ENCODE assay signal across 13 mouse cellular contexts in the genomic region with DNA sequence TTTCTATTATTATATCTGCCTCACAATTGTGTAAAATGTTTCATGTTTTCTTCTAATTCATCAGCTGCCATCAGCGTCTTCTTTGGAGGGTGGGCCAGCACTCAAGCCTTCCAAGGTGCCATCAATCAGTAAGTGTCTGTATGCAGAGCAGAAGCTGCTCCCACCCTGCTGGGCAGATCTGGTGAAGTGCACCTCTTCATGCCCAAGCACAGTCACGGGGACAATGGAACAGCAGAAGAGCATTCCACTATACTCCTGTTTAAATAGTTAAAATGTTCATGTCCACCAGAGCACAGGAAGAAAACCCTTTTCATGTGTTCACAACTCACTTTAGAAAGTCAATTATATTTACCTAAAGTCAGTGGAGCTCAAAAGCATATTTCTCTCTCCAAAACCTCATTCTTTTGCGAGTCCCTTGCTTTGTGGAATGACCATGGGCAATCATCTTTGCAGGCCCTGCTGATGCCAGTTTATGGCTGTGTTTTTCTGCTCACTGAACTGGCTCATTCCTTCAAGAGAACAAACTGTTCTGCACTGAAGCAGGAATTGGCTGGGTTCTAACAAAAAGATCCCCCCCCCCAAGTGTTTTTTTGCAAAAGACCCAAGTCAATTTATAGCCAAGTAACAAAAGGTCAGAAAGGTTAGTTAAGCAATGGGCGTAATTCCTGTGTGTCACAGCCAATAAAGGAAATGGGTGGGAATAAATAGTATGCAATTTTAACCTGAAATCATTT.
DNase-seq lines count a peak whose midpoint lies in the region; ATAC-seq and TF ChIP-seq lines count a peak whose summit lies in the region.
"Had no signal": no experiment of that assay in that cellular context is flagged by ENCODE, and none has a peak within 500 bp of the region (broad histone marks: within the 10 kb centered on the region; RNA-seq: fewer than 3 reads in every experiment).

No protein-coding gene starts in this region.

- H3K27ac ChIP-seq in heart, embryonic 12.5 days (ENCODE audit: poor library complexity, severe bottlenecking) = no peak overlapping the region
- H3K27ac ChIP-seq in testis, adult 2 months (ENCODE audit: control insufficient read depth, insufficient read depth, low read depth, low read length) = peak overlapping the region; percentile 56
- peak overlapping the region; percentile 68 for H3K27ac ChIP-seq in kidney, embryonic 16.5 days (ENCODE audit: low read length)
- H3K27ac ChIP-seq in stomach, postnatal 0 days (replicated peaks) = peak overlapping the region; percentile 75
- H3K27ac ChIP-seq: forebrain, embryonic 12.5 days had no signal

- H3K27me3 ChIP-seq in heart, embryonic 12.5 days (replicated peaks) = no peaks in the 10 kb centered on the region
- H3K27me3 ChIP-seq in testis, adult 2 months (ENCODE audit: control insufficient read depth, insufficient read depth, low read length) = no peaks in the 10 kb centered on the region
- H3K27me3 ChIP-seq in kidney, embryonic 16.5 days (ENCODE audit: insufficient read depth, low read length) = no peaks in the 10 kb centered on the region
- no peaks in the 10 kb centered on the region for H3K27me3 ChIP-seq in stomach, postnatal 0 days (ENCODE audit: control insufficient read depth, insufficient read depth, low read length)
- H3K27me3 ChIP-seq: CH12.LX; forebrain, embryonic 12.5 days had no signal

- H3K4me1 ChIP-seq in heart, embryonic 12.5 days (replicated peaks) = peaks cover 12% of the 10 kb centered on the region
- H3K4me1 ChIP-seq in testis, adult 2 months (ENCODE audit: control insufficient read depth, insufficient read depth, low read length) = peaks cover 2% of the 10 kb centered on the region; the same call in 1 of the 2 replicates
- H3K4me1 ChIP-seq in kidney, embryonic 16.5 days (ENCODE audit: insufficient read depth, low read length) = peaks cover 16% of the 10 kb centered on the region
- peaks cover 3% of the 10 kb centered on the region; the same call in 1 of the 2 replicates for H3K4me1 ChIP-seq in stomach, postnatal 0 days (replicated peaks; ENCODE audit: control insufficient read depth, insufficient read depth)
- H3K4me1 ChIP-seq: forebrain, embryonic 12.5 days had no signal

- DNase-seq in heart, adult 18-20 months = peak; percentile 74 to 85
- no peak for DNase-seq in testis, postnatal 10 days (ENCODE audit: low spot score)
- no peak for DNase-seq in stomach, postnatal 0 days (ENCODE audit: low spot score)
- no peak for DNase-seq in right cerebral cortex, postnatal 10 days (ENCODE audit: low spot score in 2 of 2)
- DNase-seq in cerebellum, postnatal 36 days = no peak
- DNase-seq: cerebellum, postnatal 25 days; left cerebral cortex, postnatal 4 days had no signal

- no peak overlapping the region for H3K4me3 ChIP-seq in heart, embryonic 12.5 days
- no peak overlapping the region for H3K4me3 ChIP-seq in testis, adult 2 months (ENCODE audit: control insufficient read depth, low read depth, low read length)
- no peak overlapping the region for H3K4me3 ChIP-seq in kidney, embryonic 16.5 days (ENCODE audit: low read length)
- no peak overlapping the region for H3K4me3 ChIP-seq in stomach, postnatal 0 days (ENCODE audit: low read depth, low read length)
- H3K4me3 ChIP-seq: forebrain, embryonic 12.5 days had no signal

- no peaks in the 10 kb centered on the region for H3K9me3 ChIP-seq in heart, embryonic 12.5 days (replicated peaks)
- H3K9me3 ChIP-seq in kidney, embryonic 16.5 days (ENCODE audit: low read length) = no peaks in the 10 kb centered on the region
- no peaks in the 10 kb centered on the region for H3K9me3 ChIP-seq in stomach, postnatal 0 days (ENCODE audit: control insufficient read depth, low read length)
- H3K9me3 ChIP-seq: forebrain, embryonic 12.5 days had no signal

- no peak overlapping the region for H3K9ac ChIP-seq in heart, embryonic 12.5 days
- no peak overlapping the region for H3K9ac ChIP-seq in kidney, embryonic 16.5 days (replicated peaks; ENCODE audit: low read length)
- no peak overlapping the region for H3K9ac ChIP-seq in stomach, postnatal 0 days (ENCODE audit: low read length)
- H3K9ac ChIP-seq: forebrain, embryonic 12.5 days had no signal

- no peak for TF ChIP-seq CTCF in testis, adult 2 months (IDR thresholded peaks at IDR 0.05; ENCODE audit: control insufficient read depth, insufficient read depth, insufficient replicate concordance, low read depth, low read length)
- no peak for TF ChIP-seq CTCF in stomach, postnatal 0 days (IDR thresholded peaks at IDR 0.05; ENCODE audit: low read depth)

- no peak overlapping the region for H3K4me2 ChIP-seq in heart, embryonic 12.5 days
- no peak overlapping the region for H3K4me2 ChIP-seq in kidney, embryonic 16.5 days (replicated peaks; ENCODE audit: low read depth, low read length)
- H3K4me2 ChIP-seq in stomach, postnatal 0 days (replicated peaks; ENCODE audit: low read depth) = no peak overlapping the region
- H3K4me2 ChIP-seq: forebrain, embryonic 12.5 days had no signal

- H3K36me3 ChIP-seq in heart, embryonic 12.5 days = no peaks in the 10 kb centered on the region
- H3K36me3 ChIP-seq in testis, adult 2 months (ENCODE audit: control insufficient read depth, insufficient read depth, low read length) = no peaks in the 10 kb centered on the region
- no peaks in the 10 kb centered on the region for H3K36me3 ChIP-seq in kidney, embryonic 16.5 days (ENCODE audit: insufficient read depth, low read length)
- H3K36me3 ChIP-seq in stomach, postnatal 0 days (ENCODE audit: control insufficient read depth, insufficient read depth, low read length) = no peaks in the 10 kb centered on the region
- H3K36me3 ChIP-seq: forebrain, embryonic 12.5 days had no signal

- 70% methylated on average over 4 of the region's 4 CpGs for WGBS in heart, embryonic 12.5 days
- 20% methylated on average over 4 of the region's 4 CpGs for WGBS in kidney, embryonic 16.5 days
- 34% methylated on average over 4 of the region's 4 CpGs for WGBS in stomach, postnatal 0 days

- ATAC-seq in heart, embryonic 12.5 days (ENCODE audit: insufficient number of reproducible peaks, low FRiP score) = no peak
- ATAC-seq in kidney, embryonic 16.5 days (ENCODE audit: low FRiP score, low TSS enrichment) = no peak
- no peak; the same call in 1 of the 2 replicates for ATAC-seq in stomach, postnatal 0 days (ENCODE audit: low FRiP score, low TSS enrichment)
- ATAC-seq: midbrain, embryonic 16.5 days had no signal

- TF ChIP-seq POLR2A in testis, adult 2 months (IDR thresholded peaks at IDR 0.05; ENCODE audit: control insufficient read depth, low read depth, low read length) = no peak

- peak; percentile 79 for TF ChIP-seq EP300 in stomach, postnatal 0 days (optimal IDR thresholded peaks at IDR 0.05)

Comparison
In these comparisons a context has a peak if more than half of its experiments do, and no peak if none do; other contexts are left out.
1. DNase-seq: peak in heart, adult 18-20 months (2 of 2); none in testis, postnatal 10 days (single experiment), stomach, postnatal 0 days (single experiment), right cerebral cortex, postnatal 10 days (0 of 2) and cerebellum, postnatal 36 days (0 of 2).